Mouse (Mus musculus) embryonic facial prominence, embryonic 11.5 days (tissue): ENCODE results near the gene Gps2. TPM values are rescaled to one million over a fixed set of nuclear protein-coding genes. Genes with fewer than 3 reads are reported as not detected.

Experiments
- ATAC-seq: fragments of 200-750 bp; cut with Nextera tagmentation; replicated peaks from 2 replicates; pipeline ENCODE4 v1.8.0; 2017; ENCODE audit warnings: low read depth; ENCODE audit not compliant: insufficient number of reproducible peaks, low FRiP score, low TSS enrichment
- DNase-seq: peaks from one replicate; pipeline ENCODE4 v3.0.0-alpha.2; 2015; ENCODE audit warnings: low spot score
- H3K27ac ChIP-seq: fragments of 300-500 bp; sonication (generic); replicated peaks from 2 replicates; pipeline ENCODE4 v1.5.1; 2014; ENCODE audit warnings: mild to moderate bottlenecking, low read depth, low read length, control low read depth
- H3K27me3 ChIP-seq: fragments of 300-500 bp; sonication (generic); 2 replicates; pipeline ENCODE4 v1.6.1; 2014; ENCODE audit warnings: mild to moderate bottlenecking, low read length, moderate library complexity, mixed read lengths; ENCODE audit not compliant: control insufficient read depth, insufficient read depth
- H3K36me3 ChIP-seq: fragments of 300-500 bp; sonication (generic); replicated peaks from 2 replicates; pipeline ENCODE4 v1.6.1; 2014; ENCODE audit warnings: low read depth, mild to moderate bottlenecking, low read length, moderate library complexity, mixed read lengths; ENCODE audit not compliant: control insufficient read depth, insufficient read depth
- H3K4me1 ChIP-seq: fragments of 300-500 bp; sonication (generic); 2 replicates; pipeline ENCODE4 v1.6.1; 2014; ENCODE audit warnings: low read length, mixed read lengths; ENCODE audit not compliant: control insufficient read depth, insufficient read depth
- H3K4me2 ChIP-seq: fragments of 300-500 bp; sonication (generic); 2 replicates; pipeline ENCODE4 v1.6.1; 2014; ENCODE audit warnings: low read depth, mild to moderate bottlenecking, control low read depth, low read length, moderate library complexity
- H3K4me3 ChIP-seq: fragments of 300-500 bp; sonication (generic); 2 replicates; pipeline ENCODE4 v1.5.1; 2014; ENCODE audit warnings: low read depth, low read length, control low read depth
- H3K9ac ChIP-seq: fragments of 300-500 bp; sonication (generic); replicated peaks from 2 replicates; pipeline ENCODE4 v1.6.1; 2014; ENCODE audit warnings: mild to moderate bottlenecking, control low read depth, low read length
- H3K9me3 ChIP-seq: fragments of 300-500 bp; sonication (generic); replicated peaks from 2 replicates; pipeline ENCODE4 v1.6.1; 2016; ENCODE audit warnings: mild to moderate bottlenecking, low read length, inconsistent platforms, mixed read lengths; ENCODE audit not compliant: control insufficient read depth
- WGBS: fragments of 180-500 bp; shearing (Covaris S2); extraction: QIAGEN DNeasy Blood & Tissue Kit; methylation state at CpG from one replicate; pipeline ENCODE4 v1.1.7; 2014; 5-methylcytosine and 5-hydroxymethylcytosine counted together
- polyA plus RNA-seq: library from polyadenylated mRNA; unstranded; fragments of >200 nt; fragmentation: Nextera tagmentation; extraction: Ambion mirVana; gene quantifications from 2 replicates; pipeline ENCODE4 v1.2.1, GENCODE M21; 2014

Gene Gps2
- polyA plus RNA-seq, 1 experiment from 2014 or later = 76.2 TPM

- ATAC-seq (no peak), DNase-seq (no peak)
- H3K4me3 ChIP-seq = no peak overlapping the region
- H3K27me3 ChIP-seq = no peaks in the 10 kb centered on the region
- H3K36me3 ChIP-seq = peaks cover 33% of the 10 kb centered on the region
- peaks cover 4% of the 10 kb centered on the region; the same call in 1 of the 2 replicates for H3K4me1 ChIP-seq
- H3K9me3 ChIP-seq = no peaks in the 10 kb centered on the region
- 96% methylated on average over 9 of the region's 9 CpGs for WGBS
- no peak overlapping the region for H3K4me2 ChIP-seq
- no peak overlapping the region for H3K9ac ChIP-seq
- no peak overlapping the region for H3K27ac ChIP-seq
These were observed 9.4 kb upstream of the Gps2 start for GRCm38 (mm10) chr11:69904311-69904710.

- Histone ChIP-seq H3K9me3 (no peaks in the 10 kb centered on the region), H3K4me3 (no peak overlapping the region), H3K4me2 (no peak overlapping the region), H3K27me3 (no peaks in the 10 kb centered on the region), H3K36me3 (peaks cover 52% of the 10 kb centered on the region), H3K27ac (no peak overlapping the region), H3K4me1 (no peaks in the 10 kb centered on the region), H3K9ac (no peak overlapping the region)
- DNase-seq (no peak), ATAC-seq (no peak)
- WGBS = 94% methylated on average over 11 of the region's 11 CpGs
These were observed 5.0 kb upstream of the Gps2 start for GRCm38 (mm10) chr11:69908645-69909044.

- no peak for ATAC-seq
- no peak overlapping the region for H3K4me3 ChIP-seq
- no peak for DNase-seq
- no peaks in the 10 kb centered on the region for H3K4me1 ChIP-seq
- no peaks in the 10 kb centered on the region for H3K9me3 ChIP-seq
- no peak overlapping the region for H3K4me2 ChIP-seq
- H3K36me3 ChIP-seq = peaks cover 48% of the 10 kb centered on the region
- no peaks in the 10 kb centered on the region for H3K27me3 ChIP-seq
- no peak overlapping the region for H3K9ac ChIP-seq
- no peak overlapping the region for H3K27ac ChIP-seq
- WGBS = 83% methylated on average over 5 of the region's 5 CpGs
These were observed 4.5 kb upstream of the Gps2 start for GRCm38 (mm10) chr11:69909174-69909573.

GRCm38 (mm10) chr11:69910177-69910576, 3.5 kb upstream of the Gps2 start:
- H3K27me3 ChIP-seq = no peaks in the 10 kb centered on the region
- no peak overlapping the region for H3K4me3 ChIP-seq
- no peak overlapping the region for H3K4me2 ChIP-seq
- 91% methylated on average over 8 of the region's 8 CpGs for WGBS
- no peak overlapping the region for H3K27ac ChIP-seq
- no peaks in the 10 kb centered on the region for H3K9me3 ChIP-seq
- no peak for ATAC-seq
- H3K9ac ChIP-seq = no peak overlapping the region
- no peak for DNase-seq
- peaks cover 4% of the 10 kb centered on the region for H3K4me1 ChIP-seq
- H3K36me3 ChIP-seq = peaks cover 47% of the 10 kb centered on the region

- Histone ChIP-seq H3K4me2 (no peak overlapping the region), H3K9me3 (no peaks in the 10 kb centered on the region), H3K27ac (no peak overlapping the region), H3K4me3 (no peak overlapping the region), H3K36me3 (peaks cover 49% of the 10 kb centered on the region), H3K9ac (no peak overlapping the region), H3K4me1 (peaks cover 4% of the 10 kb centered on the region), H3K27me3 (no peaks in the 10 kb centered on the region)
- ATAC-seq (no peak), DNase-seq (no peak)
- WGBS = 91% methylated on average over 17 of the region's 17 CpGs
These were observed 2.7 kb upstream of the Gps2 start for GRCm38 (mm10) chr11:69910781-69911560.

DNA sequence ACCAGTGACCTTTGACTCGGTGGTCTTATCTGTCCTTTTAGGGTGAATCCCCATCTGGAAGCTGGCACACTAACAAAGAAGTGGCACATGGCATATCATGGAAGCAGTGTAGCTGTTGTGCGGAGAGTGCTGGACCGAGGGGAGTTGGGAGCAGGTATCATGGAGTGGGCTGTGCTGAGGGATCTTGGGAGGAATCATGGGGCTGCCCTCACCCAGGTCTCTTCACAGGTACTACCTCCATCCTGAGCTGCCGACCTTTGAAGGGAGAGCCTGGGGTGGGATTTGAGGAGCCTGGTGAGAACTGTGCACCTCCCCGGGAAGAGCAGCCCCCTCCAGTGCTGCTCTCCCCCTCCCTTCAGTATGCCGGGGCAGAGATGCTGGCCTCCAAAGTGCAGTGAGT, 2.0 kb upstream of the Gps2 start:
- Histone ChIP-seq H3K4me2 (no peak overlapping the region), H3K4me1 (peaks cover 7% of the 10 kb centered on the region), H3K36me3 (peaks cover 45% of the 10 kb centered on the region), H3K27ac (no peak overlapping the region), H3K27me3 (no peaks in the 10 kb centered on the region), H3K9me3 (no peaks in the 10 kb centered on the region), H3K9ac (no peak overlapping the region), H3K4me3 (no peak overlapping the region)
- WGBS = 90% methylated on average over 6 of the region's 6 CpGs
- ATAC-seq (no peak), DNase-seq (no peak)

GRCm38 (mm10) chr11:69912716-69913530, 765 bp upstream of the Gps2 start:
- DNase-seq (no peak), ATAC-seq (0 out of 2 replicates have a peak, but pooled peaks have one; percentile 4)
- no peak overlapping the region for H3K27ac ChIP-seq
- H3K27me3 ChIP-seq = no peaks in the 10 kb centered on the region
- no peaks in the 10 kb centered on the region for H3K9me3 ChIP-seq
- 80% methylated on average over 15 of the region's 15 CpGs for WGBS
- H3K4me3 ChIP-seq = peak overlapping the region; percentile 86; the same call in 1 of the 2 replicates
- peaks cover 44% of the 10 kb centered on the region for H3K36me3 ChIP-seq
- H3K4me2 ChIP-seq = peak overlapping the region; percentile 48
- H3K4me1 ChIP-seq = peaks cover 7% of the 10 kb centered on the region
- H3K9ac ChIP-seq = peak overlapping the region; percentile 91

GRCm38 (mm10) chr11:69914372-69914764, 680 bp downstream of the Gps2 start:
- no peaks in the 10 kb centered on the region for H3K27me3 ChIP-seq
- H3K9me3 ChIP-seq = no peaks in the 10 kb centered on the region
- peaks cover 10% of the 10 kb centered on the region for H3K4me1 ChIP-seq
- H3K4me3 ChIP-seq = peak overlapping the region; percentile 86
- DNase-seq = peak; percentile 53
- peak overlapping the region; percentile 91 for H3K9ac ChIP-seq
- H3K27ac ChIP-seq = peak overlapping the region; percentile 72
- ATAC-seq = no peak; the same call in 1 of the 2 replicates
- 2% methylated on average over 17 of the region's 17 CpGs for WGBS
- peak overlapping the region; percentile 98 for H3K4me2 ChIP-seq
- peaks cover 40% of the 10 kb centered on the region for H3K36me3 ChIP-seq
